Mouse (Mus musculus) small intestine, adult 2 months (tissue): ENCODE results near the gene Tbc1d9b.

Experiments used
- CTCF ChIP-seq: fragments of 200-500 bp; IDR thresholded peaks from 2 replicates; pipeline ENCODE4 v1.5.1; 2012; ENCODE audit warnings: low read depth, mild to moderate bottlenecking, control low read depth, inconsistent platforms, low read length, moderate library complexity, mixed read lengths; ENCODE audit not compliant: insufficient replicate concordance, insufficient read length; ENCODE audit errors: extremely low read depth
- POLR2A ChIP-seq: fragments of 200-500 bp; IDR thresholded peaks from 2 replicates; pipeline ENCODE4 v1.6.1; 2012; ENCODE audit warnings: low read depth, mild to moderate bottlenecking, control low read depth, inconsistent platforms, low read length, moderate library complexity

GRCm38 (mm10) chr11:50168352-50168751 lies 37.2 kb downstream of the Tbc1d9b start:
- TF ChIP-seq POLR2A (no peak), CTCF (no peak)
